Mouse (Mus musculus) left cerebral cortex, adult 2 months (tissue): ENCODE data around the gene Cd96. TPM values are rescaled to one million over a fixed set of nuclear protein-coding genes. Genes with fewer than 3 reads are reported as not detected.

Source experiments
- DNase-seq, 2 experiments: peaks; one replicate each; pipeline ENCODE4 v3.0.0; 2021 to 2022; ENCODE audit warnings: low spot score in 2 of 2, mixed read lengths in 1 of 2; ENCODE audit errors: extremely low spot score in 1 of 2
- H3K27ac ChIP-seq: fragments of 200-600 bp; 2 replicates; pipeline ENCODE4 v1.8.1; 2022
- H3K4me3 ChIP-seq: fragments of 200-600 bp; 2 replicates; pipeline ENCODE4 v1.8.1; 2022
- CTCF ChIP-seq: fragments of 200-600 bp; IDR thresholded peaks from 2 replicates; pipeline ENCODE4 v1.8.1; 2022; ENCODE audit warnings: antibody characterized with exemption, mild to moderate bottlenecking, moderate library complexity
- intact Hi-C: fragments of 180-260 bp; cut with DNase I; formaldehyde crosslinking; loops from one replicate; pipeline ENCODE4 v1.15.1; 2025
- total RNA-seq, 2 experiments: library from RNA; stranded (reverse); gene quantifications; 2 replicates each; pipeline ENCODE4 v1.2.3; 2021

The Cd96 gene
- total RNA-seq, 2 experiments from 2014 or later, result 0.26 TPM; not detected in 1

- H3K27ac ChIP-seq, result no peak overlapping the region
- TF ChIP-seq CTCF, result no peak
- intact Hi-C loops, result loop anchor here (1.0 to 5.0 kb wide), 3 partner anchors 32 to 266 kb away; no protein-coding TSS in a partner anchor
- H3K4me3 ChIP-seq, result no peak overlapping the region
- no peak for DNase-seq
Observed at GRCm38 (mm10) chr16:46022958-46023491, 97.0 kb downstream of the Cd96 start.

GRCm38 (mm10) chr16:46022189-46022928, 97.7 kb downstream of the Cd96 start:
- intact Hi-C loops, result loop anchor here (1.0 to 5.0 kb wide), 3 partner anchors 31 to 266 kb away; no protein-coding TSS in a partner anchor
- Histone ChIP-seq H3K27ac (no peak overlapping the region), H3K4me3 (no peak overlapping the region)
- peak; percentile 57 to 64 for DNase-seq
- peak; percentile 80 for TF ChIP-seq CTCF

- intact Hi-C loops, result loop anchor here (5.0 kb wide), 1 partner anchor 49 kb away; no protein-coding TSS in a partner anchor
- no peak overlapping the region for H3K4me3 ChIP-seq
- DNase-seq, result no peak
- no peak for TF ChIP-seq CTCF
- no peak overlapping the region for H3K27ac ChIP-seq
Observed at GRCm38 (mm10) chr16:46021302-46021701, 98.7 kb downstream of the Cd96 start.

GRCm38 (mm10) chr16:46020396-46020795, 99.7 kb downstream of the Cd96 start:
- no peak overlapping the region for H3K27ac ChIP-seq
- no peak for DNase-seq
- intact Hi-C loops, result loop anchor here (5.0 kb wide), 1 partner anchor 48 kb away; no protein-coding TSS in a partner anchor
- H3K4me3 ChIP-seq, result no peak overlapping the region
- no peak for TF ChIP-seq CTCF

GRCm38 (mm10) chr16:46019799-46020198, 100.3 kb downstream of the Cd96 start:
- intact Hi-C loops, result loop anchor here (5.0 kb wide), 1 partner anchor 47 kb away; no protein-coding TSS in a partner anchor
- H3K27ac ChIP-seq, result no peak overlapping the region
- no peak for DNase-seq
- H3K4me3 ChIP-seq, result no peak overlapping the region
- TF ChIP-seq CTCF, result no peak

GRCm38 (mm10) chr16:46019359-46019758, 100.7 kb downstream of the Cd96 start:
- DNase-seq, result no peak
- Histone ChIP-seq H3K4me3 (no peak overlapping the region), H3K27ac (no peak overlapping the region)
- intact Hi-C loops, result no loop called here
- TF ChIP-seq CTCF, result no peak

- no peak for DNase-seq
- no peak overlapping the region for H3K4me3 ChIP-seq
- intact Hi-C loops, result no loop called here
- no peak overlapping the region for H3K27ac ChIP-seq
- TF ChIP-seq CTCF, result no peak
Observed at GRCm38 (mm10) chr16:46011696-46012095, 108.4 kb downstream of the Cd96 start.

- Histone ChIP-seq H3K27ac (peak overlapping the region; percentile 82), H3K4me3 (peak overlapping the region; percentile 76)
- intact Hi-C loops, result no loop called here
- no peak for DNase-seq
- TF ChIP-seq CTCF, result no peak
Observed at GRCm38 (mm10) chr16:46010906-46011220, 109.2 kb downstream of the Cd96 start.

GRCm38 (mm10) chr16:46010153-46010905, 109.7 kb downstream of the Cd96 start, which contains the start of gene Plcxd2:
TSS of gene Plcxd2 (minus strand) at chr16:46010218.
- DNase-seq, result peak; percentile 92
- no peak; the same call in none of the 2 replicates for TF ChIP-seq CTCF

GRCm38 (mm10) chr16:46009717-46010116, 110.3 kb downstream of the Cd96 start:
- DNase-seq, result peak in 1 of 2 experiments; percentile 16
- peak overlapping the region; percentile 21; the same call in 1 of the 2 replicates for H3K27ac ChIP-seq
- no peak for TF ChIP-seq CTCF
- intact Hi-C loops, result no loop called here
- H3K4me3 ChIP-seq, result peak overlapping the region; percentile 76

More at GRCm38 (mm10) chr16:46010153-46010905, 109.7 kb downstream of the Cd96 start, which contains the start of gene Plcxd2:
- Histone ChIP-seq H3K4me3 (peak within 1 kb of the TSS; percentile 76), H3K27ac (peak within 1 kb of the TSS; percentile 82)
- intact Hi-C loops, result no loop called here

GRCm38 (mm10) chr16:46008766-46009165, 111.3 kb downstream of the Cd96 start:
- DNase-seq, result no peak
- intact Hi-C loops, result no loop called here
- TF ChIP-seq CTCF, result no peak
- Histone ChIP-seq H3K4me3 (peak overlapping the region; percentile 76), H3K27ac (peak overlapping the region; percentile 5; the same call in 1 of the 2 replicates)

GRCm38 (mm10) chr16:46008036-46008605, 111.9 kb downstream of the Cd96 start:
- Histone ChIP-seq H3K4me3 (peak overlapping the region; percentile 76), H3K27ac (no peak overlapping the region)
- no peak for DNase-seq
- intact Hi-C loops, result no loop called here
- TF ChIP-seq CTCF, result no peak
